Mouse (Mus musculus) yolk sac, embryonic 10.5 days (tissue): ENCODE measurements around the gene Acsf3.

Experiments
- DNase-seq: peaks from one replicate; pipeline ENCODE4 v3.0.0-alpha.2; 2017; ENCODE audit warnings: low spot score

Acsf3 gene

GRCm38 (mm10) chr8:122762731-122763266 lies 12.5 kb upstream of the Acsf3 start:
- DNase-seq: no peak

GRCm38 (mm10) chr8:122763267-122763738 lies 12.0 kb upstream of the Acsf3 start:
- DNase-seq: no peak

DNA sequence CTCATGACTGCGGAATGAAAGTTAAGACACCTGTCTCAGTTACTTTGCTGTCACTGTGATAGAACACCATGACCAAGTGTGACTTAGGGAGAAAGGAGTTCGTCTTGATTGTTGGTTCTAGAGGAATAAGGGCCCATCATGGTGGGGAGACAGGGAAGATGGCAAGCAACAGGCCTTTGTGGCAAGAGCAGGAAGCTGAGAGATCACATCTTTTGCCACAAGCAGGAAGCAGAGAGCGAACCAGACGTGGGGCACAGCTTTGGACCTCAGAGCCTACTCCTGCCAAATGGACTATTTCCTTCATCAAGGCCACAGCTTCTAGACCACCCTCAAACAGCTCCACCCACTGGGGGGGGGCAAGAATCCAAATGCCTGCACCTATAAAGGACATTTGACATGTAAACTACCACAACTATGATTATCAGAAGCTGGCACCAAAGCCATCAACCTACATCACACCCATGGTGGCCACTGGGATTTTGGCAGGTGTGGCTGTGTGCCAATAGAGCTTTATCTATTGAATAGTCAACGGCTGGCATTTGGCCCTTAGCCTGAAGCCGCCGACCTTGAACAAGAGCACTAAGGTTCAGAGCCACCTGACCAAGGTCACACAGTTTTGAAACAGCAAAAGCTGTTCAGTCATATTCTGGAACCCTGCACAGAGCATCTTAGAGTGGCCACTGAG lies 10.4 kb upstream of the Acsf3 start:
- DNase-seq: no peak

- DNase-seq: peak; percentile 38
Measured at GRCm38 (mm10) chr8:122766189-122766588, 9.1 kb upstream of the Acsf3 start.

GRCm38 (mm10) chr8:122766647-122767200 lies 8.6 kb upstream of the Acsf3 start:
- DNase-seq: no peak

GRCm38 (mm10) chr8:122767229-122767628 lies 8.1 kb upstream of the Acsf3 start:
- DNase-seq: no peak

- DNase-seq: no peak
Measured at GRCm38 (mm10) chr8:122769251-122770058, 5.8 kb upstream of the Acsf3 start.

DNA sequence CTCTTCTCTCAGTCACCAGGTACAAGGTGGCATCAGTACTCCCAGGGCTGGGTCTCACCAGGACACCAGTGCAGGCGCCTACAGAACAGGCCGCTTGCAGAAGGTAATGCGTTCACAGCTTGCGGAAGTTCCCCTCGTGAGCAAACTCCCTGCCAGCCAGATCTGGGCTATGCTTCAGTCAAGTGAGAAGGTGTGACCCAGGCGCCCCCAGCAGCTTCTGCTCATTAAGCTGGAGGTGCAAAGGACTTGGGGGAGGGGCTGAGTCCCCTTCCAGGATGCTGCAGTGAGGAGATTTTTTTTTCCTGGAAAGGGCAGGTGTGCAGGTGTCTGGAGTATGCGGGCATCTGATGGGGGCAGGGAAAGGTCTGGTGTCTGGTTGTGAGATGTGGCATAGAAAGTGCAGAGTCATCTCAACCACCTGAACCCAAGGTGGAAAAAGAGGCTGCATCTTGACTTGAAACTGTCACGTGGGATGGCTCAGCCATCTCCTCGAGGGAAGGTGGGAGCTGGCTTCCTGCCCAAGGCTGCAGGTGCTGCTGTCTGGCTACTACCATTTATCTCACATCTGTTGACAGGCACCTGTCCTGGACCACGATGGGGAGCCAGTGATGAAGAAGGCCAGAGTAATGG lies 2.7 kb upstream of the Acsf3 start:
- no peak for DNase-seq

- DNase-seq: no peak
Measured at GRCm38 (mm10) chr8:122777701-122778100, 2.4 kb downstream of the Acsf3 start.

GRCm38 (mm10) chr8:122778703-122779239 lies 3.5 kb downstream of the Acsf3 start:
- no peak for DNase-seq

- DNase-seq: no peak
Measured at GRCm38 (mm10) chr8:122779255-122779654, 4.0 kb downstream of the Acsf3 start.

- no peak for DNase-seq
Measured at GRCm38 (mm10) chr8:122784756-122785155, 9.5 kb downstream of the Acsf3 start.

DNA sequence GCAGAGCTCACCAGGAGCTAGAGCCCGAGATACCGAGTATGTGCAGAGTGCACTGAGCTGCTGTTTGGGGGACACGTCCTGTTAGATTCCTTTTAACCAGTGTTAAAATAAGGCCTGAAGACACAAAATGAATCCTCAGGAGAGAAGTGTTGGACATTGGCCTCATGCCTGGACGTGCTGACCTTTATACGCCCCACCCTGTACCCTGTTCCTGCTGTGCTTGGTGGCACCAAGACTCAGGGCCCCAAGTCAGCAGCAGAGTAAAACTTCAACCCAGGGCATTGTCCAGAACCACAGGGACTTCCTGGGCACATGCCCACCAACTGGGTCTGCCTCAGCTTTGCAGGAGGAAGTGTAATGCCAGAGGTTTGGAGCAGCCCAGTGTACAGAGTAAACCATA lies 14.5 kb downstream of the Acsf3 start:
- DNase-seq: no peak

DNA sequence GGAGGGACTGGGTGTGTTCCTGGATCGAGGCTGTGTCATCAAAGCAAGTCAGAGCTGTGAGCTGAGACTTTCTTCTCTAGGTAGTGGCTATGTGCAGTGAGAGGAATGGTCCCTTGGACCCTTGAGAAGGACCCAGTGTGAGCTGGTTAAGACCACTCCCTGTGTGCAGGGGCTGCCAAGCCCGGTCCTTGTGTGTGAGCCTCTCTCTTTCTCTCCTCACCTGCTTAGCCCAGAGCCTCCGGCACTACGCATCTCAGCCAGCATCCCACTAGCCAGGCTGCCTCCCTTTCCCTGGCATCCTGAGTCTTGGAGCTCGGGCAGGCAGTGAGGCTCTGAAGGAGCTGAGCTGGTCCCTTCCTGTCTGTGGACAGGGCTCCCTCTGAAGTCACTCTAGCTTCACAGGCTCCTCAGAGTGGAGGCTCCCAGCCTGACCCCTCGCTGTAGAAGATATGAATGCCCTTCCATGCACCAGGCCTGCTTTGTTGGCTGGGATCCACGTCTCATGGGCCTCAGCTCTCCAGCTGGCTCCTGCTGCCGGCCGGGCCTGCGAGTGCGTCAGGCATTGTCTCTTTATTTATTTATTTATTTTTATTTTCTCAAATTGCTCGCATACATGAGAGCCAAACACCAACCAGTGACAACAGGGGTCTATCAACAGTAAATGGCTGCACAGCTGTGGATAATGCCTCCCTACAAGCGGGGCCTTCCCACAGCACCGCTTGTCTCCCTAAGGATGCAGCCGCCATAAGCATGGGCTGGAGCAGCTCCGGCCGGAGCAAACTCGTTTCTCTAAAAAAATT lies 18.3 kb downstream of the Acsf3 start:
- DNase-seq: no peak

DNA sequence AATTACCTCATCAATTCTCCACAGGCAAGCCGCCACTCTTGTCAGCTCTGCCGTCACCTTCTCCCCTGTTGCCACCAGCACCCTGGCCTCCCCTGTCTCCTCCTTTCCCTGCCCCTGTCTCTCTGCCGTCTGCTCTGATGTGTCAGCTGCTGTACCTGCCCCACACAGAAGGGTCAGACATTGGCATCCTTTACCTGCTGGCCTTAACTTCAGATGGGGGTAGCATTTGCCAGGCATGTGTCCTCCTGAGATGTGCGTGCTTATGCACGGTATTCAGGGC lies 18.8 kb downstream of the Acsf3 start:
- DNase-seq: no peak

DNA sequence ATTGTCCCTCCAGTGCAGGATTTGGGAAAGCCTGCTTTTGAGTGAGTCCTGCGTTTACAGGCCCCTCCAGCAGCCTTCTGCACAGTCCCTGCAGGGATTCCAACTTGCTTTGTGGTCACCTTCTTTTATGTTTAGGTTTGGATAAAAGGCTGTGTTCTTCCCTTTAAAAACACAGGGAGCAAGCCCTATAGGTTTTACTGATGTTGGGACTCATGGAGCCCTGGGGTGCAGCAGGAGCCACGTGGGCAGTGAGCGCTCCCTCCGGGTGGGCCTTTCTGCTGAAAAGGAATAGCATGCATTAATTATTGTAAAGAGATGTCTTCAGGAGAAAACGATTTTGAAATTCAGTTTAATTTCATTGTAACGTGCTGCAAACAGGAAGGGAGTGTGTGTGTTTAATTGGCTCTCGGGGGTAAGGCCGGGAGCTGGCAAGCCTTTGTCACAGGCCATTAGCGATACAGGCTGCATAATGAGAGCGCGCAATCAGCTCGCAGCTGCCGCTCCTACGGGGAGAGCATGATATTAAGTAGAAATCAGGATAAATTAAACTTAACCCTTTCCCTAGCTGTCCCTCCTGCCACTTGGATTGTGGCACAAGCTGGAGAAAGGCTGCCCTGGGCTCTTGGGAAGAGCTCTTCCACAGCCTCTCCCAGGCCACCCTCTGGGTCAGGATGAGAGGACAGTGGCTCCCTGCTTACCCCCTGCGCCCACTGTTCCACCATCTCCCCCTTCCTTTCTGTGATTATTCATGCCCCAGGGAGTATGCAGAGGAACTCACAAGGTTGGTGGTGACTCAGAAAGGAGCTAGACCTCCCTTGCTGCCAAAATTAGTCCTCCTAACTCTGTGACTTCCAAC lies 28.8 kb downstream of the Acsf3 start:
- DNase-seq: no peak

GRCm38 (mm10) chr8:122805349-122805748 lies 30.1 kb downstream of the Acsf3 start:
- DNase-seq: no peak

DNA sequence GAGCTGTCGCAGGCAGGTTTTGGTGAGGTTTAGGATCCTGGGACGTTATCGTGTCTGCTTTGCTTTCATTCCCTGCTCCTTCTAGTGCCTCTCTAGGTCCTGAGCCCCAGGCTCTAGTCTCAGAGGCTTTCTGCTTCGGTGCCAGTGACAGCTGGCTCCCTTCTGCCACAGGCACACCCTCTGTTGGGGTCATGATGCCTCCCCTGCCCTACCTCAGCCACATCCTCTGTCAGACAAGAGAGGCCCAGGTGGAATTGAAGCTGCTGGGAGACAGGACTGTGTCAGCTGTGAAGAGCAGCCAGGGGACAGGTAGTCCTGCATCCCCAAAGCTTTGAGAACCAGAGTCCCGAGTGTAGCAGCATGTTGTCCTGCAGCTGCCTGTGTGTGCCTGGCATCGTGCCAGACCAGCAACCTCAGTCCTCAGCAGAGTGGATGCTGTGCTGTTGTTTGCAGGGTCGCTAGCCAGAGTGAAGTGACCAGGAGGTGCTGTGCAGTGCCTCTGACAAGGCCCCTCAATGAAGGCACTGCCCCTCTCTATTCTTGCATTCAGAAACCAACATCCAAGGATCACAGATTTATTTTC lies 31.8 kb downstream of the Acsf3 start:
- no peak for DNase-seq

DNA sequence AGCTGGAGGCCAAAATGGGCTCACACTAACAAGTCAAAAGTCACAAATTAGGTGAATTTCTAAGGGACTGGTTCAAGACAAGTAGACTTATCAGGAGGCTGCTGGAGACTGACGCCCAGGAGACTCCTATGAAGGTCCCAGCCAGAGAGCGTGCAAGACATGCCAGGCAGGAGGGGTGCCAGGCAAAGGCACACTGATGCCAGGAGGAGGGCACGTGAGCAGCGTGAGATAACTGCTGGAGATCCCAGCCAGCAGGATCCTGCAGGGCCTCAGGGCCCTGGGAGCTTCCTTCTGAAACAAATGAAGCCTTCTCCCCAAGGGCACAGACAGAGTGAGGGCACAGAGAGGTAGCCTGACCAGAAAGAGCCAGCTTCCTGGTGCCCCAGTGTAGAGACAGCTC lies 32.6 kb downstream of the Acsf3 start:
- DNase-seq: no peak

- DNase-seq: no peak
Measured at GRCm38 (mm10) chr8:122810376-122810775, 35.1 kb downstream of the Acsf3 start.
